8 mouse cellular contexts compared by ENCODE assay signal in the genomic region with DNA sequence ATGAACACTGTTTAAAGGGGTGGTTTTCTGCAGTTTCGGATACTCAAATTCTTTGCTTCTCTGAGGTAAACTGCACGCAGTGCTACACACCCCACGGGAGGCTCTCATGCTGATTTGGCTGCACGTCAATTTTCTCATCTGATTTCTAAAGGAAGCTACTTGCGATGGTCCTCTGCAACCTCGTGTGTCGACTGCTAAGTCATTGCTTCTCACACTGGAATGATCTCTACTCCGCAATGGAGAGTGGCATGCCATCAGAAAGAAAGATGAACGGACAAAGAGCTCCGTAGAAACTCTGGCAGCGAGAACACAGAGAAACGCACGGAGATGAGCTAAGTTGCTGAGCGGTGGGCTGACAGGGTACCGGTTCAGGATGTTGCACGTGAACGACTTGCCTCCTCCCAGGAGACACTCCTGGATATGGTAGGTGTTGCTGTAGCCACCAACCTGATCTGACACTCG.
DNase-seq lines count a peak whose midpoint lies in the region; ATAC-seq lines count a peak whose summit lies in the region.

No protein-coding gene starts in this region.

- H3K9me3 ChIP-seq in embryonic facial prominence, embryonic 12.5 days = no peaks in the 10 kb centered on the region
- no peaks in the 10 kb centered on the region for H3K9me3 ChIP-seq in embryonic facial prominence, embryonic 10.5 days
- no peaks in the 10 kb centered on the region for H3K9me3 ChIP-seq in limb, embryonic 13.5 days
- no peaks in the 10 kb centered on the region for H3K9me3 ChIP-seq in stomach, embryonic 16.5 days (replicated peaks; ENCODE audit: control insufficient read depth, low read length)
- H3K9me3 ChIP-seq in liver, embryonic 11.5 days (ENCODE audit: control insufficient read depth, low read length) = no peaks in the 10 kb centered on the region

- peak overlapping the region; percentile 15 for H3K4me2 ChIP-seq in embryonic facial prominence, embryonic 12.5 days (replicated peaks)
- peak overlapping the region; percentile 31 for H3K4me2 ChIP-seq in limb, embryonic 13.5 days (replicated peaks)
- peak overlapping the region; percentile 45 for H3K4me2 ChIP-seq in stomach, embryonic 16.5 days (ENCODE audit: low read depth, low read length)
- no peak overlapping the region for H3K4me2 ChIP-seq in liver, embryonic 11.5 days

- H3K4me3 ChIP-seq in embryonic facial prominence, embryonic 12.5 days = peak overlapping the region; percentile 10; the same call in 1 of the 2 replicates
- no peak overlapping the region for H3K4me3 ChIP-seq in embryonic facial prominence, embryonic 10.5 days
- no peak overlapping the region for H3K4me3 ChIP-seq in limb, embryonic 13.5 days
- H3K4me3 ChIP-seq in stomach, embryonic 16.5 days (replicated peaks; ENCODE audit: low read length) = peak overlapping the region; percentile 20
- no peak overlapping the region for H3K4me3 ChIP-seq in liver, embryonic 11.5 days (ENCODE audit: low read depth, low read length)

- DNase-seq in embryonic facial prominence, embryonic 10.5 days (ENCODE audit: low spot score) = no peak
- peak; percentile 46 for DNase-seq in retina, postnatal 1 day
- no peak for DNase-seq in retina, embryonic 14.5 days (ENCODE audit: low spot score)
- no peak for DNase-seq in liver, embryonic 11.5 days (ENCODE audit: low spot score)

- ATAC-seq in embryonic facial prominence, embryonic 12.5 days (ENCODE audit: insufficient number of reproducible peaks, insufficient read depth, low FRiP score, low TSS enrichment) = no peak
- ATAC-seq in limb, embryonic 13.5 days (ENCODE audit: low FRiP score, low read depth) = no peak
- ATAC-seq in stomach, embryonic 16.5 days (ENCODE audit: insufficient read depth, low FRiP score) = no peak
- ATAC-seq in liver, embryonic 11.5 days (replicated peaks; ENCODE audit: low FRiP score) = no peak
- ATAC-seq in CD4-positive, CD25-positive, alpha-beta regulatory T cell, adult 4 months = no peak

- no peaks in the 10 kb centered on the region for H3K36me3 ChIP-seq in embryonic facial prominence, embryonic 12.5 days
- H3K36me3 ChIP-seq in embryonic facial prominence, embryonic 10.5 days (replicated peaks) = no peaks in the 10 kb centered on the region
- no peaks in the 10 kb centered on the region for H3K36me3 ChIP-seq in limb, embryonic 13.5 days
- H3K36me3 ChIP-seq in stomach, embryonic 16.5 days (ENCODE audit: control insufficient read depth, insufficient read depth, low read length) = no peaks in the 10 kb centered on the region
- no peaks in the 10 kb centered on the region for H3K36me3 ChIP-seq in liver, embryonic 11.5 days (ENCODE audit: control insufficient read depth, insufficient read depth, low read length)

- peak overlapping the region; percentile 52; the same call in 1 of the 2 replicates for H3K27ac ChIP-seq in embryonic facial prominence, embryonic 12.5 days
- H3K27ac ChIP-seq in embryonic facial prominence, embryonic 10.5 days (replicated peaks) = no peak overlapping the region
- no peak overlapping the region for H3K27ac ChIP-seq in limb, embryonic 13.5 days
- no peak overlapping the region for H3K27ac ChIP-seq in stomach, embryonic 16.5 days (ENCODE audit: low read length)
- no peak overlapping the region for H3K27ac ChIP-seq in liver, embryonic 11.5 days (ENCODE audit: low read depth, low read length)

- no peaks in the 10 kb centered on the region for H3K4me1 ChIP-seq in embryonic facial prominence, embryonic 12.5 days
- H3K4me1 ChIP-seq in embryonic facial prominence, embryonic 10.5 days = peaks cover 14% of the 10 kb centered on the region
- peaks cover 11% of the 10 kb centered on the region for H3K4me1 ChIP-seq in limb, embryonic 13.5 days
- H3K4me1 ChIP-seq in stomach, embryonic 16.5 days (ENCODE audit: control insufficient read depth, insufficient read depth, low read length) = peaks cover 6% of the 10 kb centered on the region; the same call in 1 of the 2 replicates
- H3K4me1 ChIP-seq in liver, embryonic 11.5 days (replicated peaks; ENCODE audit: control insufficient read depth, insufficient read depth, low read length) = no peaks in the 10 kb centered on the region

- H3K27me3 ChIP-seq in embryonic facial prominence, embryonic 12.5 days = no peaks in the 10 kb centered on the region
- H3K27me3 ChIP-seq in embryonic facial prominence, embryonic 10.5 days (replicated peaks; ENCODE audit: low read depth, poor library complexity, severe bottlenecking) = no peaks in the 10 kb centered on the region
- H3K27me3 ChIP-seq in limb, embryonic 13.5 days = no peaks in the 10 kb centered on the region
- no peaks in the 10 kb centered on the region for H3K27me3 ChIP-seq in stomach, embryonic 16.5 days (ENCODE audit: control insufficient read depth, insufficient read depth, low read length)
- H3K27me3 ChIP-seq in liver, embryonic 11.5 days (replicated peaks; ENCODE audit: control insufficient read depth, insufficient read depth, low read length) = no peaks in the 10 kb centered on the region

- 63% methylated on average over 18 of the region's 18 CpGs for WGBS in embryonic facial prominence, embryonic 12.5 days
- WGBS in embryonic facial prominence, embryonic 10.5 days = 79% methylated on average over 18 of the region's 18 CpGs
- WGBS in limb, embryonic 13.5 days = 73% methylated on average over 18 of the region's 18 CpGs
- WGBS in stomach, embryonic 16.5 days = 50% methylated on average over 18 of the region's 18 CpGs
- 76% methylated on average over 18 of the region's 18 CpGs for WGBS in liver, embryonic 11.5 days

- H3K9ac ChIP-seq in embryonic facial prominence, embryonic 12.5 days = no peak overlapping the region
- no peak overlapping the region for H3K9ac ChIP-seq in limb, embryonic 13.5 days
- peak overlapping the region; percentile 43; the same call in 1 of the 2 replicates for H3K9ac ChIP-seq in stomach, embryonic 16.5 days (ENCODE audit: low read length)
- no peak overlapping the region for H3K9ac ChIP-seq in liver, embryonic 11.5 days (ENCODE audit: low read depth, low read length)

Comparison
In these comparisons a context has a peak if more than half of its experiments do, and no peak if none do; other contexts are left out.
1. H3K4me3 ChIP-seq: peak in embryonic facial prominence, embryonic 12.5 days (single experiment) and stomach, embryonic 16.5 days (single experiment); none in embryonic facial prominence, embryonic 10.5 days (single experiment), limb, embryonic 13.5 days (single experiment) and liver, embryonic 11.5 days (single experiment).